Mouse (Mus musculus): Measurements from ENCODE around the gene B3galt1. TPM values are rescaled to one million over a fixed set of nuclear protein-coding genes. Genes with fewer than 3 reads are reported as not detected.

Gene B3galt1
- total RNA-seq (2021): 10 to 100 TPM; 79.4 to 85.4 TPM

- peak; percentile 91 to 94 for DNase-seq
These were observed at the start of gene B3galt1 for GRCm38 (mm10) chr2:67565480-67566331. Gene B3galt1, plus strand, starts transcription at chr2:67565871.

DNA sequence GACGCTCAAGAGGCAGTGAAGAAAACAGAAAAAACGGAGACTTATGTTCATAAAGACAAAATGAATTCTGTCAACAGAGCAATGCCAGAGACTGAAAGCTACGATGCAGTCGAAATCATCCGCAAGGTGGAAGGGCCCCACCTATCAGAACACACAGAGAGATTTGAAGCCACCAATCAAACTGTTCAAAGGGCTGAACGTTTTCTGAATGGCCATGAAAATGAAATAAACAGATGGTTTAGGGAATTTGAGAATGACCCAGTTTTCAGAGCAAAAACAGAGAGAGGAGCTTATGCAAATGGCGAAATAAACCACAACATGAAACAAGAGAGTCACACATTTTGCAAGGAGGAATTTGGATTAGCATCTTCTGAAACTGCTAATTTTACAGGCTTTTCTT lies 49.3 kb upstream of the B3galt1 start:
- no peak for DNase-seq

DNA sequence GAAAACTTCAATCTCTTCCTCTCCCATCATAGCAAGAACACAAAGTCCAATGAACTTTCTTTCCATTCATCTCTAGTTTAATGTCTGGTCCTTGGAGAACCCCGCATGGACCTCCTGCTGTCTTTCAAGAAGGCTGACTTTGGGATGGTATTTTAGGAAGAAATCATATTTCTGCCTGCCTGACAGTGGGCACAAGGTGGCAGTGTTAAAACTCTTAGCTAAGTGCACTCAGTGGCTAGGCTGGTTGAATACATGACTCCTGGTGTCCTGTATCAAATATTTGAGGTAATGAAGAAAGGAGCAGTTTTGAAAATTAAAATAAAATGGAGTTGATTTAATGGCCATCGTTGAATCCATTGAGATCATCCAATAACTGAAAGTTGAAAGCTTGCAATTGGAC lies 30.3 kb upstream of the B3galt1 start:
- DNase-seq: no peak

DNA sequence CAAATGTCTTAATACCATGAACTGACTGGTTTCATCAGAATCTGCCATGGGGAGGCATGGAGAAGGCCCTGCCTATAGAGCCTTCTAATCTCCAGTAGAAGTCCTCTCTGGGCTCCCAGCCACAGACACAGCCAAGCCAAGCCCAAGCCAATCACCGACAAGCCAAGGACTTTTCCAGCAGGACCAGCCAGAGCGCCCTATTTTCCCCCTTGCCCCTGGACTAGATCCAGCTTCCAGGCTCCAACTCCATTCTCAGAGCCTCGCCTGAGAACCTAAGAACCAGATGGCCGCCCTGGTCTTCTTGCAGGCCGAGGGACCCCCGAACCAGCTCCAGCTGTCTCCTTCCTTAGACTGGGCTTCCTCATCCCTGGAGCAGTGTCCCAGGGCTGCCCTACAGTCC lies 26.2 kb upstream of the B3galt1 start:
- DNase-seq: no peak

DNA sequence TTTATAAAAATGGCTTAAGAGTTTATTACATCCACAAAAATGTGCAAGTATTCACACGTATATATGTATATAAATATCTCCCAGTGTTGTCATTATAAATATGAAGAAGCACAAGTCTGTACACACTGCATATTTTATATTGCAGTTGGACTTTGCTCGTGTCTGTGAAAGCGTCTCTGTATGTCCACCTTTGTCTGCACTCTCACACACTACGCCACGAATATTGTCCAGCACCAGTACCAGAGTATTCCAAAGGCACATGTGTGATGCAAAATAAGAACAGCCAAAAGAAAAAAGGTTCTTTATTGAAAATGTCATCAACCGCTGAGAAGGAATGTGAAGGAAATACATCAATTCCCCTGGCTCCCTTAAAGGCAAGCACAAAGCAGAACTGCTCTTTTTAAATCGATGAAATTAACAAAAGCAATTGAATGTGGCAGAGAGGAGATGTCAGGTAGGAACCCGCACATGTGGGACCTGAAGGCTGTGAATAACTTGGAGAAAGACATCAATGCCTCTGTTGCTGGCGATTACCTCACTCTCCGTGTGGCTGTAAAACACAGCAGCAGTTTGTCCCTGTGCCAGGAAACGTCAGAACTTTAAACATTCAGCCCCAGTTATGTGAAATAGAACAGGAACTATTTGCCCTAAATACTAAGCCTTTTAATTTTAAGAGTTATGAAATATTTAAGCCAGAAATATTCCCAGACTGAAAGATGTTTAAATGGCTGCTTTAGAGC lies 23.5 kb upstream of the B3galt1 start:
- DNase-seq: no peak

GRCm38 (mm10) chr2:67544426-67544825 lies 21.2 kb upstream of the B3galt1 start:
- DNase-seq: no peak

- DNase-seq: peak; percentile 55 to 63
These were observed 706 bp upstream of the B3galt1 start for GRCm38 (mm10) chr2:67564851-67565479.

GRCm38 (mm10) chr2:67566566-67566965 lies 895 bp downstream of the B3galt1 start:
- DNase-seq: peak in 1 of 2 experiments; percentile 20

DNA sequence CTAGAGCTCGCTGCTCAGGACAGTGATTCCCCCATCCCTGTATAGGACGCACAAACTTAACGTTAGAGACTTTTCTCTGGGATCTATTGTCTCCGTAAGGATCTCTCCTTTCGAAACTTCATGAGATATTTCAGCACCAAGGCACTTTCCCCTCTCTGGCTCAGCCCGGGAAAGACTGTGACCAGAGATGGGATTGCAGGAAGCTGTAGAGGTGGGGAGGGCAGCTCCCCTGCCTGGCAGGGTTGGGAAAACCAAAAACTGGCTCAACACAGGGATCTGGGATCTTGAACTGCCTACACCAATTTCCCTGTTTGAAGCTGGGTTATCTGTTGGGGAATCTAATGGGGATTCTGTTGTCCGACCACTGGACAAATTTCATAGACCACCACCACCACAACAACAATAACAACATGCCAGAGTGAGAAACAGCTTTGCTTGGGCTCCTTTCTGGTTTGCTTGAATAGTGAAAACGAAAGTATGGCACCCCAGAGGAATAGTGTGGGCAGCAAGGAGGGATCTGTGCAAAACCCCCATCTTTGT lies 1.5 kb downstream of the B3galt1 start:
- DNase-seq: peak in 1 of 2 experiments; percentile 7

- DNase-seq: peak in 1 of 2 experiments; percentile 13
These were observed 11.0 kb downstream of the B3galt1 start for GRCm38 (mm10) chr2:67576634-67577033.

DNA sequence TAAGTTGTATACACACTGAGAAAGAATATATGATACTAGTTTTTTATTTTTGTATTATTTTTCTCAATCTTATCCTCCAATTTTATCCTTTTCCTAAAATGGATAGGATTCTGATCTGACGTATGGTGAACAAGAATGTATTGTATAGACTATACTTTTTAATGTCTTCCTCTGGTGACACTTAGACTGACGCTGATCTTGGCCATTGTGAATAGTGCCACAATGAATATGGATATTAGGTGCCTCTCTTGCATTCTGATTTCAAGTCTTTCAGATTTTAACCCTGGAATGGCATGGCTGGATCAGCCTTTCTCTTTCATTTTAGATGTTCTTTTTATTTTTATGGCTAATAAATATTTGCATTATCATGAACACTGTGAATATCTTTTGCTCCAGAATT lies 17.4 kb downstream of the B3galt1 start:
- no peak for DNase-seq

- no peak for DNase-seq
These were observed 24.7 kb downstream of the B3galt1 start for GRCm38 (mm10) chr2:67590408-67590807.

GRCm38 (mm10) chr2:67591831-67592629 lies 26.4 kb downstream of the B3galt1 start:
- no peak for DNase-seq

DNA sequence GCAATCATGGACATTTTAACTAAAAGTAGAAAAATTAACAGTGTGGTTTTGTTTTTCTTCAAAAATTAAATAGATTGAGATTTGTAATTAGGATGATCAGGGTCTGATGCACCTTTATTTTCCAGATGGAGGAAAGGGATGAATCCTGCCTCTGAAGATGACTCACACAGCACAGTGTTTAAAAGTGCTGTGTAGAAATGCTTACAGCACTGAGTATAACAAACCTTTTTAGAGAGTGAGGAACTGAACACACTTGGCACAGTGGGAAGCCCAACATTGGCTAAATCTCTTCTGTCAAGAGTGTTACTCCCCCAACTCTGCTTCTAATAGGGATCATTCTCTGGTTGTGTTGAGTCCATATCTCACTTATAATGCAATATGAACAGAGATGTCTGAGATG lies 57.2 kb downstream of the B3galt1 start:
- no peak for DNase-seq

- no peak for DNase-seq
These were observed 62.0 kb downstream of the B3galt1 start for GRCm38 (mm10) chr2:67627667-67628066.

DNA sequence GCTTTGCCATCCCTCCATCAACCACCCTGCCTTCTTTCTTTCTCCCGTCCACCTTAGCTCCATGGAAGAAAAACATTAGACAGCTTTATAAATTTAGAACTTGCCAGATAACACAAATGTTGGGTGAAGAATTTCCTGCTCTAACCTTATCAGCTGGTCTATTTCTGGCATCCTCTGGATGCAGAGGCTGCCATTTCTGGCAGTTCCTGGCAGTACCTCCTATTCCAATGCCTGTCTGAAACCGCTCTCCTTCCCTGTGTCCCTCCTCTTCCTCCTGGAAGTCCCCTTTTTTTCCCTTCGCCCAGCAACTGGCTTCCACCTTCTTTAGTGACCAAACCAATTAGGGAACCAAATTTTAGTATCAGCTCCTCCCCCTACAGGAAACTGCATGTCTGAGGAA lies 62.6 kb downstream of the B3galt1 start:
- DNase-seq: no peak

GRCm38 (mm10) chr2:67654847-67655246 lies 89.2 kb downstream of the B3galt1 start:
- DNase-seq: no peak

- no peak for DNase-seq
These were observed 91.7 kb downstream of the B3galt1 start for GRCm38 (mm10) chr2:67657372-67657771.

DNA sequence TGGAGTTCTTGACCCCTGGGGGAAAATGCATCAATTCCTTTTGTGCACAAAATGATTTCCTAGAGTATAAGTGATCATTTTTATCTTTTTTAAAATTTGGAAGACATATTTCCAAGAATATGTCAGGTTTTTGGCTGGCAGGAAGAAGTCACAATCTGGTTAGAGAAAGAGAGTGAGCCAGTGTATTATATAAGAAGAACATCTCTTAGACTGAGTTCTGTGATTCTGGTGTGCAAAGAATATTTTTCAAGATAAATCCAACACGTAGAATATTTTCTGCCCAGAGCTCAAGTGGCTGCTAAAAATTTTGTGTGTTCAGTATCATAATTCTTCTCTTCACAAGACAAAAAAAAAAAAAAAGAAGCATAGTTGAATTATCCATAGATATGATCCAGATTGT lies 92.4 kb downstream of the B3galt1 start:
- DNase-seq: no peak

DNA sequence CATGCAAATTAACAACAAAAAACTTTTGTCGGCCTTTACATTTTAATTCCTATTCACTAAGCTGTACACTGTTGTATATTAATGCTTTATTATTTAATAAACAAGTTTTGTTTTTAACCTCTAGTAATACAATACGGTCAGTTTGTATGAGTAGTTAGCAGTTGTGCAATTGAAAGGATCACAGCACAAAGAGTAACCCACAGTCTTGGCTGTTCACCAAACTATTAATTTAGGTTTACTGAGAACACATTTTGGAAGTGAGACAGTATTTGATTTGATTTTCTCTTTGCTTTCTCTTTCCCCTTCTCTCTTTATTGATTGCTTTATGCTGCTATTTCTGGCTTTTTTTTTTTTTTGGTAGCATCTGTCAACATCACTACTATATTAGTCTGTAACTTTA lies 106.0 kb downstream of the B3galt1 start:
- no peak for DNase-seq

GRCm38 (mm10) chr2:67677697-67678096 lies 112.0 kb downstream of the B3galt1 start:
- no peak for DNase-seq

GRCm38 (mm10) chr2:67724249-67724648 lies 158.6 kb downstream of the B3galt1 start:
- no peak for DNase-seq

Data from layer of hippocampus, postnatal 36 days (tissue).